Mouse (Mus musculus) heart, adult 2 months (tissue): ENCODE results near the gene Hapln4.

Source experiments
- CTCF ChIP-seq: fragments of 200-600 bp; IDR thresholded peaks from 2 replicates; pipeline ENCODE4 v1.8.1; 2022; ENCODE audit warnings: antibody characterized with exemption, mild to moderate bottlenecking, moderate library complexity
- POLR2A ChIP-seq: fragments of 200-500 bp; IDR thresholded peaks from 2 replicates; pipeline ENCODE4 v1.6.1; 2011; ENCODE audit warnings: mild to moderate bottlenecking, low read depth, low read length, control low read depth; ENCODE audit not compliant: insufficient read depth

- TF ChIP-seq POLR2A (no peak), CTCF (no peak)
These were observed 4.0 kb downstream of the Hapln4 start for GRCm38 (mm10) chr8:70087237-70087636.
